Mouse (Mus musculus): ENCODE measurements at regions not wholly inside any gene's neighbourhood (a gene's known extent, or its start where the extent isn't known, plus 50 kb on each side); places are given as distances from the start of the nearest gene placed in this dataset.

- Histone ChIP-seq H3K4me3 (ENCODE audit: low read depth, low read length) (no peak overlapping the region), H3K9me3 (replicated peaks; ENCODE audit: control insufficient read depth, low read length) (peaks cover 3% of the 10 kb centered on the region), H3K9ac (replicated peaks; ENCODE audit: low read length) (no peak overlapping the region), H3K27me3 (ENCODE audit: control insufficient read depth, insufficient read depth, low read length) (no peaks in the 10 kb centered on the region), H3K27ac (replicated peaks; ENCODE audit: low read depth, low read length) (no peak overlapping the region), H3K4me2 (ENCODE audit: low read depth, low read length) (no peak overlapping the region), H3K36me3 (replicated peaks; ENCODE audit: control insufficient read depth, insufficient read depth, low read depth, low read length) (no peaks in the 10 kb centered on the region), H3K4me1 (ENCODE audit: control insufficient read depth, insufficient read depth, low read length) (no peaks in the 10 kb centered on the region)
- DNase-seq (ENCODE audit: low spot score) (no peak), ATAC-seq (replicated peaks; ENCODE audit: insufficient number of reproducible peaks, low FRiP score, low TSS enrichment, low read depth) (no peak)
- WGBS = 77% methylated on average over 10 of the region's 10 CpGs
These were observed 464.6 kb upstream of the Gm19410 start for GRCm38 (mm10) chr8:35300881-35301521.

GRCm38 (mm10) chr8:35302856-35303255 is 462.7 kb upstream of the Gm19410 start:
- Histone ChIP-seq H3K9me3 (replicated peaks; ENCODE audit: control insufficient read depth, low read length) (peaks cover 3% of the 10 kb centered on the region), H3K9ac (replicated peaks; ENCODE audit: low read length) (no peak overlapping the region), H3K4me3 (ENCODE audit: low read depth, low read length) (no peak overlapping the region), H3K27me3 (ENCODE audit: control insufficient read depth, insufficient read depth, low read length) (no peaks in the 10 kb centered on the region), H3K4me2 (ENCODE audit: low read depth, low read length) (no peak overlapping the region), H3K36me3 (replicated peaks; ENCODE audit: control insufficient read depth, insufficient read depth, low read depth, low read length) (no peaks in the 10 kb centered on the region), H3K27ac (replicated peaks; ENCODE audit: low read depth, low read length) (no peak overlapping the region), H3K4me1 (ENCODE audit: control insufficient read depth, insufficient read depth, low read length) (no peaks in the 10 kb centered on the region)
- DNase-seq (ENCODE audit: low spot score) (no peak), ATAC-seq (replicated peaks; ENCODE audit: insufficient number of reproducible peaks, low FRiP score, low TSS enrichment, low read depth) (no peak)
- 88% methylated on average over 7 of the region's 7 CpGs for WGBS

GRCm38 (mm10) chr8:35321270-35321865 is 444.2 kb upstream of the Gm19410 start:
- no peak overlapping the region for H3K9ac ChIP-seq (replicated peaks; ENCODE audit: low read length)
- no peaks in the 10 kb centered on the region for H3K27me3 ChIP-seq (ENCODE audit: control insufficient read depth, insufficient read depth, low read length)
- ATAC-seq (replicated peaks; ENCODE audit: insufficient number of reproducible peaks, low FRiP score, low TSS enrichment, low read depth) = no peak
- H3K9me3 ChIP-seq (replicated peaks; ENCODE audit: control insufficient read depth, low read length) = no peaks in the 10 kb centered on the region
- H3K36me3 ChIP-seq (replicated peaks; ENCODE audit: control insufficient read depth, insufficient read depth, low read depth, low read length) = no peaks in the 10 kb centered on the region
- no peak overlapping the region for H3K4me2 ChIP-seq (ENCODE audit: low read depth, low read length)
- no peak for DNase-seq (ENCODE audit: low spot score)
- H3K4me1 ChIP-seq (ENCODE audit: control insufficient read depth, insufficient read depth, low read length) = no peaks in the 10 kb centered on the region
- WGBS = 81% methylated on average over 10 of the region's 10 CpGs
- H3K4me3 ChIP-seq (ENCODE audit: low read depth, low read length) = no peak overlapping the region
- no peak overlapping the region for H3K27ac ChIP-seq (replicated peaks; ENCODE audit: low read depth, low read length)

GRCm38 (mm10) chr8:35323180-35323975 is 442.2 kb upstream of the Gm19410 start:
- no peak for ATAC-seq (replicated peaks; ENCODE audit: insufficient number of reproducible peaks, low FRiP score, low TSS enrichment, low read depth)
- H3K9ac ChIP-seq (replicated peaks; ENCODE audit: low read length) = no peak overlapping the region
- H3K4me2 ChIP-seq (ENCODE audit: low read depth, low read length) = no peak overlapping the region
- H3K27me3 ChIP-seq (ENCODE audit: control insufficient read depth, insufficient read depth, low read length) = no peaks in the 10 kb centered on the region
- DNase-seq (ENCODE audit: low spot score) = no peak
- no peak overlapping the region for H3K4me3 ChIP-seq (ENCODE audit: low read depth, low read length)
- no peaks in the 10 kb centered on the region for H3K36me3 ChIP-seq (replicated peaks; ENCODE audit: control insufficient read depth, insufficient read depth, low read depth, low read length)
- H3K9me3 ChIP-seq (replicated peaks; ENCODE audit: control insufficient read depth, low read length) = no peaks in the 10 kb centered on the region
- 79% methylated on average over 15 of the region's 15 CpGs for WGBS
- no peaks in the 10 kb centered on the region for H3K4me1 ChIP-seq (ENCODE audit: control insufficient read depth, insufficient read depth, low read length)
- H3K27ac ChIP-seq (replicated peaks; ENCODE audit: low read depth, low read length) = no peak overlapping the region

Data from embryonic facial prominence, embryonic 11.5 days (tissue).